Mouse (Mus musculus) small intestine, adult 2 months (tissue): ENCODE measurements at regions not wholly inside any gene's neighbourhood (a gene's known extent, or its start where the extent isn't known, plus 50 kb on each side); places are given as distances from the start of the nearest gene placed in this dataset.

Experiments
- CTCF ChIP-seq: fragments of 200-500 bp; IDR thresholded peaks from 2 replicates; pipeline ENCODE4 v1.5.1; 2012; ENCODE audit warnings: low read depth, mild to moderate bottlenecking, control low read depth, inconsistent platforms, low read length, moderate library complexity, mixed read lengths; ENCODE audit not compliant: insufficient replicate concordance, insufficient read length; ENCODE audit errors: extremely low read depth
- POLR2A ChIP-seq: fragments of 200-500 bp; IDR thresholded peaks from 2 replicates; pipeline ENCODE4 v1.6.1; 2012; ENCODE audit warnings: low read depth, mild to moderate bottlenecking, control low read depth, inconsistent platforms, low read length, moderate library complexity

DNA sequence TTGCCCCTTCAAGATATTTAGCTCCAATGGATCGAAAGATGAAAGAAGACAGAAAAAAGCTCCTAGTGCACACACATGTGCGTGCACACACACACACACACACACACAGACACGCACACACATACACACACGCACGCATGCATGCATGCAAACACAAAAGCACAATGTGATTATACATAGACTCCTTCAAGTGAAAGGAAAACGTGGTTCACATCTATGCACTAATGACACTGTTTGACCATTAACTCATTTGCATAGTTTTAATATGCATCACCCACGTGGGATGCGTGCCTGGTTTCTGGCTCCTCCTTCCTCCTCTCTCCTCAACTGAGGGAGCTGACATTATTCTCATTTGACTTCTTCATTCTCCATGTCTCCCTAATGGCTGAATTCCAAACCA lies 146.2 kb upstream of the Arl4c start:
- no peak for TF ChIP-seq CTCF
- TF ChIP-seq POLR2A = no peak
